Mouse (Mus musculus) kidney, embryonic 16.5 days (tissue): ENCODE results near the gene Ptgdr. TPM values are rescaled to one million over a fixed set of nuclear protein-coding genes. Genes with fewer than 3 reads are reported as not detected.
"Not testable (repeated sequence)": the region's sequence is repeated elsewhere in the genome, so short reads cannot be mapped to it uniquely, and the experiment has no call there.

Experiments
- ATAC-seq: fragments of 200-750 bp; cut with Nextera tagmentation; 2 replicates; pipeline ENCODE4 v1.8.0; 2017; ENCODE audit warnings: moderate TSS enrichment; ENCODE audit not compliant: low FRiP score, low TSS enrichment
- H3K27ac ChIP-seq: fragments of 300-500 bp; sonication (generic); 2 replicates; pipeline ENCODE4 v1.5.1; 2014; ENCODE audit warnings: low read length
- H3K27me3 ChIP-seq: fragments of 300-500 bp; sonication (generic); 2 replicates; pipeline ENCODE4 v1.6.1; 2014; ENCODE audit warnings: low read length, control low read depth, mixed read lengths; ENCODE audit not compliant: insufficient read depth
- H3K36me3 ChIP-seq: fragments of 300-500 bp; sonication (generic); 2 replicates; pipeline ENCODE4 v1.6.1; 2014; ENCODE audit warnings: low read length, control low read depth, mixed read lengths; ENCODE audit not compliant: insufficient read depth
- H3K4me1 ChIP-seq: fragments of 300-500 bp; sonication (generic); 2 replicates; pipeline ENCODE4 v1.6.1; 2014; ENCODE audit warnings: low read length, control low read depth, mixed read lengths; ENCODE audit not compliant: insufficient read depth
- H3K4me2 ChIP-seq: fragments of 300-500 bp; sonication (generic); replicated peaks from 2 replicates; pipeline ENCODE4 v1.6.1; 2014; ENCODE audit warnings: low read depth, low read length
- H3K4me3 ChIP-seq: fragments of 300-500 bp; sonication (generic); 2 replicates; pipeline ENCODE4 v1.5.1; 2014; ENCODE audit warnings: mild to moderate bottlenecking, low read length
- H3K9ac ChIP-seq: fragments of 300-500 bp; sonication (generic); replicated peaks from 2 replicates; pipeline ENCODE4 v1.6.1; 2014; ENCODE audit warnings: low read length
- H3K9me3 ChIP-seq: fragments of 300-500 bp; sonication (generic); 2 replicates; pipeline ENCODE4 v1.6.1; 2016; ENCODE audit warnings: low read length, control low read depth
- WGBS: fragments of 180-500 bp; shearing (Covaris S2); extraction: QIAGEN DNeasy Blood & Tissue Kit; methylation state at CpG from one replicate; pipeline ENCODE4 v1.1.7; 2014; 5-methylcytosine and 5-hydroxymethylcytosine counted together
- polyA plus RNA-seq: library from polyadenylated mRNA; unstranded; fragments of >200 nt; fragmentation: Nextera tagmentation; extraction: Ambion mirVana; gene quantifications from 2 replicates; pipeline ENCODE4 v1.2.1, GENCODE M21; 2015

Gene Ptgdr
- not detected in 2 replicates for polyA plus RNA-seq

DNA sequence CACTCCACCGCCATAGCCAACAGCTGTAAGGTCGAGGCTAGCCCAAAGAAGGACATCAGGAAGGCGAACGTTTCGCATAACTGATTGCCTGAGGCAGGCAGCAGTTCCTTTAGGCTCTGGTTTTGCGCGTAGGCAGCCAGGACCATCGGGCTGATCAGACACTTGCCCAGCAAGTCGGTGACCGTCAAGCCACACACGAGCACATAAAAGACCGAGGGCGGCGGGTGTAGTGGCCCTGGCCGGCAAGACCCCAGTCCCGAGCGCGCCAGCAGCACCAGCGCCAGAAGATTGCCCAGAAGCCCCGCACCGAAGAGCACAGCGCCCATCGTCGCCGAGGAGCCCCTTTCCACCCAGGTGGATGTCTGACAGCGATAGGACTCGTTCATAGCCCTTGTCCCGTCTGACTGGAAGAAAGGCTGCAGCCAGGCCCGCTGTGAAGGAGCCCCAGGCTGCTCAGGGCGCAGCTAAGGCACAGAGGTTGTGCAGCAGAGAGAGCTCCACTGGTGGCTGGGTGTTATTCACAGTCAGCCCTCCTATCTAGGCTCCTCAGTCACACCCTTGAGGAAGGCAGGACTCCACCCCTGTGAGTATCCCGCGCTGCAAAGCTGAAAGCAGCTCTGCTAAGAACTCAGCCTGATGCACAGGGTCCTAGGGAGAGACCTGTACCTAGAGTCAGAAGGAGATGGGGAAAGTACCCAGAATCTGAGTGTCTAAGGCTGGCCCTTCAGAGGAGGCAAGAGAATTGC is at the start of gene Ptgdr:
Gene Ptgdr (minus strand): TSS at position 508 of the 746 bp plus-strand sequence.
- under 1% methylated on average over 32 of the region's 32 CpGs for WGBS
- 0 out of 2 replicates have a peak, but pooled peaks cover 5% of the 10 kb centered on the region for H3K4me1 ChIP-seq
- H3K27me3 ChIP-seq: peaks cover 25% of the 10 kb centered on the region
- no peak within 1 kb of the TSS; the same call in 1 of the 2 replicates for H3K9ac ChIP-seq
- H3K9me3 ChIP-seq: no peaks in the 10 kb centered on the region
- peak within 1 kb of the TSS; percentile 33 for H3K4me3 ChIP-seq
- no peak within 1 kb of the TSS for H3K27ac ChIP-seq
- peak; percentile 63; the same call in 1 of the 2 replicates for ATAC-seq
- peak within 1 kb of the TSS; percentile 50 for H3K4me2 ChIP-seq
- H3K36me3 ChIP-seq: no peaks in the 10 kb centered on the region

DNA sequence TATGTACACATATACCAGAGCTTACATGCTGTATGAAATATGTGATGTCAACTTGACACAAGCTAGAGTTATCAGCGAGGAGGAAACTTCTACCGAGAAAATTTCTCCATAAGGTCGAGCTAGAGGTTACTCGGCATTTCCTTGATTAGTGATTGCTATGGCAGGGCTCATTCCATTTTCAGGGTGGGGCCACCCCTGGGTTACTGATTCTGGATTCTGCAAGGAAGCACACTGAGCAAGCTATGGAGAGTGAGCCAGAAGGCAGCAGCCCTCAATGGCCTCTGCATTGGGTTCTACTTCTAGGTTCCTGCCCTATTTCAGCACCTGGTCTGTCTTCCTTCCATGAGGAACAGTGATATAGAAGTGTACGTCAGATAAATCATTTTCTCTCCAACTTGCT is 48.6 kb upstream of the Ptgdr start:
- H3K9ac ChIP-seq: no peak overlapping the region
- no peaks in the 10 kb centered on the region for H3K4me1 ChIP-seq
- no peak overlapping the region for H3K4me3 ChIP-seq
- H3K36me3 ChIP-seq: no peaks in the 10 kb centered on the region
- no peaks in the 10 kb centered on the region for H3K9me3 ChIP-seq
- no peak for ATAC-seq
- H3K27ac ChIP-seq: no peak overlapping the region
- 87% methylated on average over 5 of the region's 5 CpGs for WGBS
- H3K4me2 ChIP-seq: no peak overlapping the region
- H3K27me3 ChIP-seq: no peaks in the 10 kb centered on the region

DNA sequence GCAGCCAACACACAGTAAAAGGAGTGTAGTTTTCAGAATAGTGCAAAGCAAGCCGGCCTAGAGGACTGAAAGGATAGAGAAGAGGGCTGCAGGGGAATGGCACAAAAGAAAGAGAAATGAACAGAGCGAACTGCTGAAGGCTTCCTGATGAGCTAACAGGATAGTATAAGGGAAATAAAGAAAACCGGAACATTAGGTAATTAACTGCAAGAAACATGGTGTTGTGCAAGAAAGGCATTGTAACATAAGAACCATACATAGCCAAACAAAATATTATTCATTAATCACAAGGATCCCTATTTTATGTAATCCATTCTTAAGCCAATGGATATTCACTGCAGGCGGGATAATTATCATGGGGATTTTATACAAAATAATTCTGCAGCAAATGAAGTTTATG is 45.0 kb upstream of the Ptgdr start:
- ATAC-seq: no peak

DNA sequence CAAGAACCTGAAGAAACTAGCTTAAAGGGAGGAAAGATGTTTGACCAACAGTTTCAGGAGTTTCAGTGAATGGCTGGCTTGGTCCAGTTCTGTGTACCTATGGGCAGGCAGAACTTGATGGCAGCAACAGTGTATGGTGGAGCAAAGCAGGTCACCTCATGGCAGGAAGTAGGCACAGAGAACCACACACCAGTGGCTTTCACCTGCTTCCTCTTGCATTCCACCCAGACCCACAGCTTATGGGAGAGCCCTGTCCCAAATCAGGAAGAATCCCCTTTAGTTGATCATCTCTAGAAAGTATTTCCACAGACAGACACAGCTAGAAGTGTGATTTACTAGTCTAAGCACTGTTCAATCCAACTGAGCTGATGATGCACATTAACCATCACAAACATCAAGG is 42.6 kb upstream of the Ptgdr start:
- not testable (repeated sequence) for H3K27ac ChIP-seq, H3K9me3 ChIP-seq, H3K4me1 ChIP-seq, H3K9ac ChIP-seq, H3K36me3 ChIP-seq, H3K4me2 ChIP-seq, ATAC-seq, H3K27me3 ChIP-seq, H3K4me3 ChIP-seq

More for the DNA sequence above, 45.0 kb upstream of the Ptgdr start:
- Histone ChIP-seq H3K27ac (no peak overlapping the region), H3K4me3 (no peak overlapping the region), H3K9me3 (no peaks in the 10 kb centered on the region), H3K9ac (no peak overlapping the region), H3K4me1 (no peaks in the 10 kb centered on the region), H3K27me3 (no peaks in the 10 kb centered on the region), H3K4me2 (no peak overlapping the region), H3K36me3 (no peaks in the 10 kb centered on the region)
- 82% methylated on average over 4 of the region's 4 CpGs for WGBS

DNA sequence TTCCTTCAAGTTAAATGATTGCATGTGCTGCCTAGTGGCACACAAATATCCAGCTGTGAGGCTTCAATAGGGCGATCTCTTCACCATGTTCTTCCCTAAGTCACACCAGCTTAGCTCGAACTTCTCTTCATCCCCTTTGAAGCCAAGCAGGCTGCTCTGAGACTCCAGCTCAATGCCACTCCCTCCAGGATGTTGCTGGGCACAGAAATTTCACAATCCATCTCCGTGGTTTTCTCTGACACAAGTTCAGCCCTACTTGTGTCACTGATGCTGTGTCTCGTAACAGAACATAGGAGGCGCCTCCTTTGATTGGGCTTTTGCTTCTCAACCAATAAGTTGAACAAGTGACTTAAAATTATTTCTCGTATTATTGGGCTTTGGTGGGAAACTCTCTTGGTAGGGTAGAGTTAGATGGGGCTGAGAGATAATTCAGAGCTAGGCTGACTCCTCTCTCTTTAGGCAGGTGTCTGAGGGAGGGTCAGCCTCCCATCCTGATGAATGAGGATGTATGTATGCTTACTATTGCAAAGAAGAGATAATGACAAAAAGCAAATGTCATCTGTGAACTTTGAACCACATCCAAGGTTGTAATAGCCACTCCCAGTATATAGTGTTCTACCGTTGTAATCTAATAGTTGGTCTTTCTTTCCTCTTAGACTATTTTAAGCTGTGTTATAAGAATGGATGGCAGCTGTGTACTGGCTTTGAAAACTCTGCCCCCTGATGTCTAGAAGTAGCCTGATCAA is 32.4 kb upstream of the Ptgdr start:
- Histone ChIP-seq H3K27me3 (no peaks in the 10 kb centered on the region), H3K36me3 (no peaks in the 10 kb centered on the region), H3K27ac (no peak overlapping the region), H3K4me3 (no peak overlapping the region), H3K4me2 (no peak overlapping the region), H3K9me3 (no peaks in the 10 kb centered on the region), H3K9ac (no peak overlapping the region), H3K4me1 (no peaks in the 10 kb centered on the region)
- WGBS: 77% methylated on average over 7 of the region's 7 CpGs
- ATAC-seq: no peak

DNA sequence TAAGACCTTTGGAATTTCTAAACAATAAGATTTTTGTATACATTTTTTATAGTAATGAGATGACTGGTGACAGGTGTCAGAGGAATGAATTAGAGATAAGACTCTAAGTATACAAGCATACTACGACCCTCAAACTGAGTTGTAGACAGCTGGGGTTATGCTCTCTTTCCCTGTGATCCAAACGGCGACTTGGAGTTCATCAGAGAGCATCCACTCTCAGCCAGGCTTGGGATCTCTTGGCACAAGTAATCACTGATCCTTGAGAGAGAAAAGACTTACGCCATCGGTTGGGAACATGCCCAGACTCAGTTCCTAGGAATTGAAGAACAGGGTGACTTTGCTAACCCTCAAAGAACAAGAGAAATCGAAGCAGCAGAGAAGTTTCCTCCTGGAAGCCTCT is 10.5 kb upstream of the Ptgdr start:
- ATAC-seq: no peak
- H3K27ac ChIP-seq: no peak overlapping the region
- H3K27me3 ChIP-seq: no peaks in the 10 kb centered on the region
- H3K4me2 ChIP-seq: no peak overlapping the region
- H3K9me3 ChIP-seq: no peaks in the 10 kb centered on the region
- H3K9ac ChIP-seq: no peak overlapping the region
- no peak overlapping the region for H3K4me3 ChIP-seq
- no peaks in the 10 kb centered on the region for H3K36me3 ChIP-seq
- 68% methylated on average over 6 of the region's 6 CpGs for WGBS
- H3K4me1 ChIP-seq: no peaks in the 10 kb centered on the region

DNA sequence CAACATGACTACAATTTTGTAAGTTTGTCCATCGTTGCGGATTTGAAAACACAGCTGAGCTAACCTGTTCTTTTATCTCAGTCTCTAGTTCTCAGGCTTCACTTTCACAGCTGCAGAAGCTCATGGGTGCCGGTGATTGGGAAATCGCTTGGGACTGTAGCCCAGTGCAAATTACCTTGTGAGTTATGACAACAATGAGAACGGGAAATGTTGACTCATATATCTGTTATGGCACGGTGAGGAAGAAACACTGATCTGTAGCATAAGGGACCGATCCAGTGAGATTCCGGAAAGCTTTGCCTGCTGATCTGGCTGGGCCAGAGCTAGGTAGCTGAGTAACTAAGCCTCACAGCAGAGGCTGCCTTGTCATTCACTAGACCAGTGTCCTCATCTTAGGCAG is 6.5 kb upstream of the Ptgdr start:
- no peaks in the 10 kb centered on the region for H3K4me1 ChIP-seq
- no peak overlapping the region for H3K9ac ChIP-seq
- H3K36me3 ChIP-seq: no peaks in the 10 kb centered on the region
- no peaks in the 10 kb centered on the region for H3K27me3 ChIP-seq
- no peak for ATAC-seq
- WGBS: 84% methylated on average over 8 of the region's 8 CpGs
- no peak overlapping the region for H3K27ac ChIP-seq
- no peak overlapping the region for H3K4me2 ChIP-seq
- H3K4me3 ChIP-seq: no peak overlapping the region
- H3K9me3 ChIP-seq: no peaks in the 10 kb centered on the region

DNA sequence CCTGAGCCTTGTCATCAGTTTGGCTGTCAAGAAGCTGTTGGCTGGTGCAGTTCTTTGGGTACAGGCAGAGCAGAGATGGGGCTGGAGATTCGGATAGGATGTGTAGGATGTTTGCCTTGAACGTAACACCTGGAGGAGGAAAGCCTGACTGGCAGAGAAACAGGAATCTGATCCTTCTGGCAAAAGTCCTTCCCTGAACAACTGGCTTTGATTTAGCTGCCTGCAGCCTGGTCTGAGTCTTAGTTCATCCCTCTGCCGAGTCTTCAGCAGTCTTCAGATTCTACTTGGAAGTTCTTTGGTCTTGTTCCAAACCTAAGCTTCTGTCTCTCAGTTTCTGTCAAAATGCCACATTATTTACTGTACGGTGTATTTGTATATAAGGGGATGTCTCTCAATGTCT is 3.9 kb upstream of the Ptgdr start:
- H3K4me2 ChIP-seq: no peak overlapping the region
- ATAC-seq: no peak
- WGBS: 31% methylated on average over 4 of the region's 4 CpGs

DNA sequence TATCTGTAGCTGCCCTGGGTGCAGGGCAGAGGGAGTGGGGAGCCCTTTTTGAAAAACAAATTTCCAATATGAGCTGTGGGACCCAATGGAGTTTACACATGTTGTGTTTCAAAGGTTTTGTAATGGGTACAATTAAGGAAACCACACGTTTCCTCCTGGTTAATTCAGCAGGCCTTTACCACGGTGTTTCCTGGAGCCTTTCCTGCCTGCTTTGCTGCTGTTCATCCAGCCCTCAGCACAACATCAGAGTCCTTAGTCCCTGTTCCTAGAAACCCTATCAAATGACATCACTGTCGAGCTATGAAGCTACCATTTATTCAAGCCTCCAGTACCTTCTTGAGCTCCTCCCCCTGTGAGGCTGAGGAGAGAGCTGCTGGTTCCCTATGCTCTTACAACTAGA is 2.0 kb upstream of the Ptgdr start:
- H3K9ac ChIP-seq: no peak overlapping the region
- H3K27me3 ChIP-seq: peaks cover 25% of the 10 kb centered on the region
- H3K4me3 ChIP-seq: no peak overlapping the region
- H3K36me3 ChIP-seq: no peaks in the 10 kb centered on the region
- no peak overlapping the region for H3K4me2 ChIP-seq
- 45% methylated on average over 3 of the region's 3 CpGs for WGBS
- H3K4me1 ChIP-seq: 0 out of 2 replicates have a peak, but pooled peaks cover 5% of the 10 kb centered on the region
- no peak for ATAC-seq
- H3K9me3 ChIP-seq: no peaks in the 10 kb centered on the region
- H3K27ac ChIP-seq: no peak overlapping the region

More for the DNA sequence above, 3.9 kb upstream of the Ptgdr start:
- H3K9me3 ChIP-seq: no peaks in the 10 kb centered on the region
- peaks cover 18% of the 10 kb centered on the region for H3K27me3 ChIP-seq
- no peaks in the 10 kb centered on the region for H3K36me3 ChIP-seq
- 0 out of 2 replicates have a peak, but pooled peaks cover 5% of the 10 kb centered on the region for H3K4me1 ChIP-seq
- H3K9ac ChIP-seq: no peak overlapping the region
- no peak overlapping the region for H3K27ac ChIP-seq
- H3K4me3 ChIP-seq: no peak overlapping the region

DNA sequence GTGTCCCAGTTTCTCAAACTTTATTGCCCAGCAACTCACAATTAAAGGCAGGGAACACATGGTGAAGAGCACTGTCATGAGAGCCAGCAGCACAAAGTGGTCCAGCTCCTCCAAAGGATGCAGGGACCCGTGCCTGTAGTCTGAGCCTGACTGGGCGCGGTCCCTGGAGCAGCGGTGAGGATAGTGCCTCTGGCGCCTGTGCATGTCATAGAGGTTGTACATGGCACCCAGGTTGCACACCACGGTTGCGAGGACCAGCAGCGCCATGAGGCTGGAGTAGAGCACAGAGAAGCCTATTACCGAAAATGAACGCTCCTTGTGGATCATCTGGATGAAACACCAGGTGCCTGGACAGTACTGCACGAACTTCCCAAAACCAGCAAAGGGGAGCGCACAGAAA is 803 bp downstream of the Ptgdr start:
- WGBS: 9% methylated on average over 12 of the region's 12 CpGs
- 0 out of 2 replicates have a peak, but pooled peaks have one; percentile 32 for ATAC-seq
- Histone ChIP-seq H3K36me3 (no peaks in the 10 kb centered on the region), H3K4me2 (peak overlapping the region; percentile 50; the same call in 1 of the 2 replicates), H3K27ac (no peak overlapping the region), H3K9me3 (no peaks in the 10 kb centered on the region), H3K4me3 (peak overlapping the region; percentile 33), H3K9ac (no peak overlapping the region), H3K4me1 (0 out of 2 replicates have a peak, but pooled peaks cover 5% of the 10 kb centered on the region), H3K27me3 (peaks cover 25% of the 10 kb centered on the region)
